ENCODE assay signal across 8 mouse cellular contexts in genomic region chr7:25394754-25395153, GRCm38 (mm10). TPM values are rescaled to one million over a fixed set of nuclear protein-coding genes. Genes with fewer than 3 reads are reported as not detected.
A peak's percentile ranks its signal among the peaks of the same experiment; 100 is the strongest.
DNase-seq lines count a peak whose midpoint lies in the region; ATAC-seq and TF ChIP-seq lines count a peak whose summit lies in the region.

No protein-coding gene starts in this region.

- H3K4me1 ChIP-seq in testis, adult 2 months (ENCODE audit: control insufficient read depth, insufficient read depth, low read length) = peaks cover 5% of the 10 kb centered on the region
- H3K4me1 ChIP-seq in limb, embryonic 15.5 days = peaks cover 40% of the 10 kb centered on the region
- H3K4me1 ChIP-seq in stomach, postnatal 0 days (replicated peaks; ENCODE audit: control insufficient read depth, insufficient read depth) = peaks cover 12% of the 10 kb centered on the region

- no peak for TF ChIP-seq EP300 in stomach, postnatal 0 days (optimal IDR thresholded peaks at IDR 0.05)

- H3K4me3 ChIP-seq in testis, adult 2 months (ENCODE audit: control insufficient read depth, low read depth, low read length) = peak overlapping the region; percentile 98
- peak overlapping the region; percentile 69 for H3K4me3 ChIP-seq in limb, embryonic 15.5 days
- H3K4me3 ChIP-seq in stomach, postnatal 0 days (ENCODE audit: low read depth, low read length) = peak overlapping the region; percentile 54

- H3K4me2 ChIP-seq in limb, embryonic 15.5 days = peak overlapping the region; percentile 69
- H3K4me2 ChIP-seq in stomach, postnatal 0 days (replicated peaks; ENCODE audit: low read depth) = peak overlapping the region; percentile 81

- no peak for TF ChIP-seq POLR2A in testis, adult 2 months (IDR thresholded peaks at IDR 0.05; ENCODE audit: control insufficient read depth, low read depth, low read length)

- H3K36me3 ChIP-seq in testis, adult 2 months (ENCODE audit: control insufficient read depth, insufficient read depth, low read length) = no peaks in the 10 kb centered on the region; the same call in 1 of the 2 replicates
- no peaks in the 10 kb centered on the region for H3K36me3 ChIP-seq in limb, embryonic 15.5 days
- no peaks in the 10 kb centered on the region for H3K36me3 ChIP-seq in stomach, postnatal 0 days (ENCODE audit: control insufficient read depth, insufficient read depth, low read length)

- no peak for TF ChIP-seq CTCF in testis, adult 2 months (IDR thresholded peaks at IDR 0.05; ENCODE audit: control insufficient read depth, insufficient read depth, insufficient replicate concordance, low read depth, low read length)
- TF ChIP-seq CTCF in stomach, postnatal 0 days (IDR thresholded peaks at IDR 0.05; ENCODE audit: low read depth) = no peak

- no peaks in the 10 kb centered on the region for H3K27me3 ChIP-seq in testis, adult 2 months (ENCODE audit: control insufficient read depth, insufficient read depth, low read length)
- no peaks in the 10 kb centered on the region for H3K27me3 ChIP-seq in limb, embryonic 15.5 days
- no peaks in the 10 kb centered on the region for H3K27me3 ChIP-seq in stomach, postnatal 0 days (ENCODE audit: control insufficient read depth, insufficient read depth, low read length)

- DNase-seq in adrenal gland, postnatal 10 days = peak; percentile 46
- DNase-seq in adrenal gland, postnatal 25 days = no peak
- no peak for DNase-seq in testis, postnatal 10 days (ENCODE audit: low spot score)
- no peak for DNase-seq in stomach, postnatal 0 days (ENCODE audit: low spot score)
- no peak for DNase-seq in right cerebral cortex, adult 18-20 months

- peak overlapping the region; percentile 83 for H3K27ac ChIP-seq in testis, adult 2 months (ENCODE audit: control insufficient read depth, insufficient read depth, low read depth, low read length)
- H3K27ac ChIP-seq in limb, embryonic 15.5 days = 0 out of 2 replicates have a peak overlapping the region, but pooled peaks have one; percentile 66
- peak overlapping the region; percentile 83 for H3K27ac ChIP-seq in stomach, postnatal 0 days (replicated peaks)

- peak overlapping the region; percentile 46 for H3K9ac ChIP-seq in limb, embryonic 15.5 days
- H3K9ac ChIP-seq in stomach, postnatal 0 days (ENCODE audit: low read length) = peak overlapping the region; percentile 54

- ATAC-seq in limb, embryonic 15.5 days (ENCODE audit: insufficient number of reproducible peaks, low FRiP score, low TSS enrichment, low read depth) = no peak
- ATAC-seq in stomach, postnatal 0 days (ENCODE audit: low FRiP score, low TSS enrichment) = no peak
- ATAC-seq in inflammation-experienced regulatory T-cells, adult 6 months = no peak

- no peaks in the 10 kb centered on the region for H3K9me3 ChIP-seq in limb, embryonic 15.5 days
- H3K9me3 ChIP-seq in stomach, postnatal 0 days (ENCODE audit: control insufficient read depth, low read length) = no peaks in the 10 kb centered on the region

- 7% methylated on average over 7 of the region's 7 CpGs for WGBS in limb, embryonic 15.5 days
- 11% methylated on average over 7 of the region's 7 CpGs for WGBS in stomach, postnatal 0 days

RNA-seq across cellular contexts. Expression of gene Lipe, which starts 3.8 kb away (rescaled TPM):
- total RNA-seq in adrenal gland, postnatal 10 days (2021) = 100 to 1,000 TPM; 391 to 441 TPM
- total RNA-seq in adrenal gland, postnatal 25 days (2021) = 295 and 303 TPM in 2 replicates
- polyA plus RNA-seq in testis, adult 2 months (2012; rRNA removed) = 250 and 254 TPM in 2 replicates
- 9.2 and 11.8 TPM in 2 replicates for polyA plus RNA-seq in limb, embryonic 15.5 days (2015; fragmentation: Nextera tagmentation; extraction: Ambion mirVana)
- 10.3 and 12.5 TPM in 2 replicates for polyA plus RNA-seq in stomach, postnatal 0 days (2015; fragmentation: Nextera tagmentation; extraction: Ambion mirVana)
- polyA plus RNA-seq in inflammation-experienced regulatory T-cells, adult 6 months (2017; shearing (Covaris generic)) = 10 to 100 TPM in 2 of 3 experiments, 1 to 10 TPM in 1; 9.0 to 11.0 (median 10.1) TPM

RNA-seq across cellular contexts. Expression of gene Cxcl17, which starts 17.9 kb away (rescaled TPM):
- total RNA-seq in adrenal gland, postnatal 10 days (2021) = not detected
- total RNA-seq in adrenal gland, postnatal 25 days (2021) = not detected in 2 replicates
- not detected in 2 replicates for polyA plus RNA-seq in testis, adult 2 months (2012; rRNA removed)
- polyA plus RNA-seq in limb, embryonic 15.5 days (2015; fragmentation: Nextera tagmentation; extraction: Ambion mirVana) = 0.20 and 0.32 TPM in 2 replicates
- 6.8 and 8.8 TPM in 2 replicates for polyA plus RNA-seq in stomach, postnatal 0 days (2015; fragmentation: Nextera tagmentation; extraction: Ambion mirVana)
- polyA plus RNA-seq in inflammation-experienced regulatory T-cells, adult 6 months (2017; shearing (Covaris generic)) = not detected

RNA-seq across cellular contexts. Expression of gene Cnfn, which starts 25.2 kb away (rescaled TPM):
- not detected for total RNA-seq in adrenal gland, postnatal 10 days (2021)
- total RNA-seq in adrenal gland, postnatal 25 days (2021) = not detected in 2 replicates
- polyA plus RNA-seq in testis, adult 2 months (2012; rRNA removed) = 0.26 TPM in 1 of 2 replicates, not detected in the other
- 649 and 693 TPM in 2 replicates for polyA plus RNA-seq in limb, embryonic 15.5 days (2015; fragmentation: Nextera tagmentation; extraction: Ambion mirVana)
- polyA plus RNA-seq in stomach, postnatal 0 days (2015; fragmentation: Nextera tagmentation; extraction: Ambion mirVana) = 4,615 and 4,883 TPM in 2 replicates
- not detected for polyA plus RNA-seq in inflammation-experienced regulatory T-cells, adult 6 months (2017; shearing (Covaris generic))

Comparison
In these comparisons a context has a peak if more than half of its experiments do, and no peak if none do; other contexts are left out.
1. RNA of gene Lipe, which starts 3.8 kb away (polyA plus RNA-seq): 250 to 254 TPM in testis, adult 2 months; 10.3 to 12.5 TPM in stomach, postnatal 0 days, 9.0 to 11.0 TPM in inflammation-experienced regulatory T-cells, adult 6 months and 9.2 to 11.8 TPM in limb, embryonic 15.5 days; every median in the first group is over 10 times any median in the second.
2. RNA of gene Cnfn, which starts 25.2 kb away (polyA plus RNA-seq): 4,615 to 4,883 TPM in stomach, postnatal 0 days and 649 to 693 TPM in limb, embryonic 15.5 days; 0.26 TPM in testis, adult 2 months and not detected in inflammation-experienced regulatory T-cells, adult 6 months; every median in the first group is over 100 times any median in the second.
3. Peak in every context shown above with its lines, with median percentiles within 50 percentile points of each other: H3K27ac ChIP-seq and H3K4me3 ChIP-seq.